Mouse (Mus musculus) lung, adult 2 months (tissue): Measurements from ENCODE around the gene Otub2. TPM values are rescaled to one million over a fixed set of nuclear protein-coding genes. Genes with fewer than 3 reads are reported as not detected.

ENCODE experiments used
- DNase-seq: peaks from one replicate; pipeline ENCODE4 v3.0.0; 2022
- H3K4me1 ChIP-seq: fragments of 200-500 bp; 2 replicates; pipeline ENCODE4 v1.6.1; 2011; ENCODE audit warnings: low read length; ENCODE audit not compliant: control insufficient read depth, insufficient read depth
- H3K4me3 ChIP-seq: fragments of 200-500 bp; replicated peaks from 2 replicates; pipeline ENCODE3; 2011; ENCODE audit warnings: low read depth, mild to moderate bottlenecking, control low read depth, low read length; ENCODE audit errors: extremely low read depth
- CTCF ChIP-seq: fragments of 200-500 bp; IDR thresholded peaks from 2 replicates; pipeline ENCODE4 v1.5.1; 2011; ENCODE audit warnings: mild to moderate bottlenecking, low read length, control low read depth; ENCODE audit not compliant: insufficient read depth
- POLR2A ChIP-seq: fragments of 200-500 bp; IDR thresholded peaks from 2 replicates; pipeline ENCODE4 v1.6.1; 2011; ENCODE audit warnings: low read depth, mild to moderate bottlenecking, control low read depth, low read length, borderline replicate concordance; ENCODE audit errors: extremely low read depth
- WGBS: fragments of 180-500 bp; shearing (Covaris S2); methylation state at CpG from one replicate; pipeline ENCODE4 v1.1.7; 2018; 5-methylcytosine and 5-hydroxymethylcytosine counted together
- polyA plus RNA-seq: library from polyadenylated mRNA; depleted of rRNA; stranded (reverse); fragments of >200 nt; gene quantifications from 2 replicates; pipeline ENCODE4 v1.2.3, GENCODE M21; 2012

Otub2 gene
- polyA plus RNA-seq, 1 experiment: 10.4 TPM

- WGBS: 80% methylated on average over 7 of the region's 7 CpGs
- no peaks in the 10 kb centered on the region for H3K4me1 ChIP-seq
- DNase-seq: no peak
- no peak overlapping the region for H3K4me3 ChIP-seq
- TF ChIP-seq CTCF: no peak
- no peak for TF ChIP-seq POLR2A
Measured at GRCm38 (mm10) chr12:103368326-103368669, 20.2 kb upstream of the Otub2 start.

GRCm38 (mm10) chr12:103368777-103369176 is 19.7 kb upstream of the Otub2 start:
- 58% methylated on average over 2 of the region's 2 CpGs for WGBS
- no peak for DNase-seq
- Histone ChIP-seq H3K4me1 (no peaks in the 10 kb centered on the region), H3K4me3 (no peak overlapping the region)
- no peak for TF ChIP-seq POLR2A
- no peak for TF ChIP-seq CTCF

- 67% methylated on average over 4 of the region's 4 CpGs for WGBS
- no peaks in the 10 kb centered on the region for H3K4me1 ChIP-seq
- no peak overlapping the region for H3K4me3 ChIP-seq
- no peak for DNase-seq
- TF ChIP-seq POLR2A: no peak
- no peak for TF ChIP-seq CTCF
Measured at GRCm38 (mm10) chr12:103370861-103371260, 17.6 kb upstream of the Otub2 start.

GRCm38 (mm10) chr12:103371711-103372110 is 16.8 kb upstream of the Otub2 start:
- peak; percentile 49 for DNase-seq

GRCm38 (mm10) chr12:103373530-103374236 is 14.8 kb upstream of the Otub2 start:
- 57% methylated on average over 8 of the region's 8 CpGs for WGBS
- Histone ChIP-seq H3K4me3 (no peak overlapping the region), H3K4me1 (no peaks in the 10 kb centered on the region; the same call in 1 of the 2 replicates)
- TF ChIP-seq POLR2A (no peak), CTCF (no peak)
- no peak for DNase-seq

More at GRCm38 (mm10) chr12:103371711-103372110, 16.8 kb upstream of the Otub2 start:
- Histone ChIP-seq H3K4me3 (no peak overlapping the region), H3K4me1 (no peaks in the 10 kb centered on the region)
- WGBS: 22% methylated on average over 6 of the region's 6 CpGs
- TF ChIP-seq CTCF (peak; percentile 80), POLR2A (no peak)

- WGBS: 54% methylated on average over 5 of the region's 5 CpGs
- Histone ChIP-seq H3K4me3 (no peak overlapping the region), H3K4me1 (no peaks in the 10 kb centered on the region; the same call in 1 of the 2 replicates)
- TF ChIP-seq POLR2A (no peak), CTCF (no peak)
- DNase-seq: no peak
Measured at GRCm38 (mm10) chr12:103376124-103376523, 12.4 kb upstream of the Otub2 start.

GRCm38 (mm10) chr12:103376774-103377173 is 11.7 kb upstream of the Otub2 start:
- H3K4me3 ChIP-seq: no peak overlapping the region
- no peak for TF ChIP-seq POLR2A
- no peak for TF ChIP-seq CTCF
- 60% methylated on average over 4 of the region's 4 CpGs for WGBS
- DNase-seq: no peak
- H3K4me1 ChIP-seq: no peaks in the 10 kb centered on the region; the same call in 1 of the 2 replicates

- Histone ChIP-seq H3K4me3 (no peak overlapping the region), H3K4me1 (no peaks in the 10 kb centered on the region; the same call in 1 of the 2 replicates)
- no peak for DNase-seq
- TF ChIP-seq POLR2A (no peak), CTCF (no peak)
- WGBS: 78% methylated on average over 4 of the region's 4 CpGs
Measured at GRCm38 (mm10) chr12:103380226-103380625, 8.3 kb upstream of the Otub2 start.

- 62% methylated on average over 2 of the region's 2 CpGs for WGBS
- peak; percentile 19; the same call in 1 of the 2 replicates for TF ChIP-seq POLR2A
- no peak for TF ChIP-seq CTCF
- no peak for DNase-seq
- H3K4me1 ChIP-seq: no peaks in the 10 kb centered on the region; the same call in none of the 2 replicates
- peak overlapping the region; percentile 70 for H3K4me3 ChIP-seq
Measured at GRCm38 (mm10) chr12:103389348-103389727, 856 bp downstream of the Otub2 start.

GRCm38 (mm10) chr12:103389982-103390381 is 1.5 kb downstream of the Otub2 start:
- TF ChIP-seq CTCF: no peak
- 63% methylated on average over 4 of the region's 4 CpGs for WGBS

More at GRCm38 (mm10) chr12:103389982-103390381, 1.5 kb downstream of the Otub2 start:
- no peaks in the 10 kb centered on the region; the same call in none of the 2 replicates for H3K4me1 ChIP-seq
- DNase-seq: no peak
- no peak overlapping the region for H3K4me3 ChIP-seq
